Mouse (Mus musculus): ENCODE data around the gene Gm17190. TPM values are rescaled to one million over a fixed set of nuclear protein-coding genes. Genes with fewer than 3 reads are reported as not detected.

Gm17190 gene
- not detected for polyA plus RNA-seq (2014; fragmentation: Illumina TruSeq; extraction: RNeasy Lipid Tissue Mini Kit (QIAGEN cat#74804); ENCODE audit: low replicate concordance)

DNA sequence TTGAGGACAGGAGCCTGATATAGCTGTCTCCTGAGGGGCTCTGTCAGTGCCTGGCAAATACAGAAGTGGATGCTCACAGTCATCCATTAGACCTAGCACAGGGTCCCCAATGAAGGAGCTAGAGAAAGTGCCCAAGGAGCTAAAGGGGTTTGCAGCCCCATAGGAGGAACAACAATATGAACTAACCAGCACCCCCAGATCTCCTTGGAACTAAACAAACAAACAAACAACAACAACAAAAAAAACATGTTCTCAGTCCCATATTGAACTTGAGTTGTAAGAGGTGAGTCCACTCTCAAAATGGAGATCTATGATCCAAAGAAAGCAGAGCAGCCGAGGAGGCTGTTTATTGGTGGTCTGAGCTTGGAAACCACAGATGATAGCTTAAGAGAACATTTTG lies at the start of gene Gm17190:
Gene Gm17190 (plus strand): TSS at position 301 of the 400 bp plus-strand sequence.

DNA sequence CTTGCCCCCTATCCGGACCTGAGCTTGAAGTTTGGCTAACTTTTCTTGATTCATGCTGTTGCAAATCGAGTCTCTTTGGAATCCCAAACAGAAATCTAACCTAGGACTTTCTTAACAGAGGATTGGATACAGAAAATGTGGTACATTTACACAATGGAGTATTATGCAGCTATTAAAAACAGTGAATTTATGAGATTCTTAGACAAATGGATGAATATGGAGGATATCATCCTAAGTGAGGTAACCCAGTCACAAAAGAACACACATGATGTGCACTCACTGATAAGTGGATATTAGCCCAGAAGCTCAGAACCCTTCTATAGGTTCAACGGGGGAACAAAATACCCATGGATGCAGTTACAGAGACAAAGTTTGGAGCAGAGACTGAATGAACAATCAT lies 578 bp upstream of the Gm17190 start, which contains the start of gene Gm20075:
Gene Gm20075 (minus strand): TSS at position 101 of the 400 bp plus-strand sequence.

DNA sequence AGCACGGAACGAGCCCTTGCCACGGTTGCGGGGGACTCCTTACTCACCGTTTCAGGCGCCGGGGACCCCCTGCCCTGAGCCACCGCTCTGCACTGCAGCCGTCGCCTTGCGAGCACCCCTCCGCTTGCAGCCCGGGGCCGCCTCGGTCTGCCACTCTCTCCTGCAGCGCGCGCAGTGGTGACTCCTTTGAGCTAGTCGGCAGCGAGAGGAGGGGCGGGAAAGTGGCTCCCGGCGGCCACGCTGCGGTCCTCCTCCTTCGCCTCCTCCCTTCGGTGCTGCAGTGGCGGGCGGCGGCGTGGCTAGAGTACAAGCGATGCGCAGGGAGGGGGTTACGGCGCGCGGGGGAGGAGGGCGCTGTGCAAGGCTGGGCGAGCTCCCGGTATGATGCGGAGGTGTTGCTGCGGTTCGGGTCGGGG lies 50.6 kb downstream of the Gm17190 start, which contains the start of gene Sv2c:
Gene Sv2c (minus strand): TSS at position 177 of the 416 bp plus-strand sequence.

Other genes starting within 250 kb of the Gm17190 start
- gene Iqgap2, start 190.1 kb upstream of the Gm17190 start, polyA plus RNA-seq (2014; fragmentation: Illumina TruSeq; extraction: RNeasy Lipid Tissue Mini Kit (QIAGEN cat#74804); ENCODE audit: low replicate concordance): 258 TPM
- 9.1 TPM for gene Gm20075, start 678 bp upstream of the Gm17190 start, polyA plus RNA-seq (2014; fragmentation: Illumina TruSeq; extraction: RNeasy Lipid Tissue Mini Kit (QIAGEN cat#74804); ENCODE audit: low replicate concordance)
- 0.41 TPM for gene Sv2c, start 50.5 kb downstream of the Gm17190 start, polyA plus RNA-seq (2014; fragmentation: Illumina TruSeq; extraction: RNeasy Lipid Tissue Mini Kit (QIAGEN cat#74804); ENCODE audit: low replicate concordance)

Data from small intestine, adult 10 weeks (tissue).